Mouse (Mus musculus) erythroblast, embryonic 14.5 days (primary cell): Measurements from ENCODE around the gene Il4. TPM values are rescaled to one million over a fixed set of nuclear protein-coding genes. Genes with fewer than 3 reads are reported as not detected.

ENCODE experiments used
- H3K27me3 ChIP-seq: 2 replicates; pipeline ENCODE4 v1.6.1; 2012; ENCODE audit warnings: inconsistent platforms; ENCODE audit not compliant: control insufficient read depth
- H3K36me3 ChIP-seq: 2 replicates; pipeline ENCODE4 v1.6.1; 2012; ENCODE audit warnings: mild to moderate bottlenecking, inconsistent platforms; ENCODE audit not compliant: control insufficient read depth
- H3K4me1 ChIP-seq: 2 replicates; pipeline ENCODE4 v1.6.1; 2012; ENCODE audit warnings: inconsistent platforms; ENCODE audit not compliant: control insufficient read depth
- H3K4me3 ChIP-seq: replicated peaks from 2 replicates; pipeline ENCODE3; 2012; ENCODE audit warnings: moderate library complexity, mild to moderate bottlenecking, inconsistent platforms
- H3K9me3 ChIP-seq: 2 replicates; pipeline ENCODE4 v1.6.1; 2012; ENCODE audit warnings: low read length, inconsistent platforms, mixed read lengths; ENCODE audit not compliant: control insufficient read depth
- GATA1 ChIP-seq: IDR thresholded peaks from 2 replicates; pipeline ENCODE4 v1.6.1; 2012; ENCODE audit warnings: low read length, inconsistent platforms, mixed read lengths
- TAL1 ChIP-seq: IDR thresholded peaks from 3 replicates; pipeline ENCODE4 v1.6.1; 2012; ENCODE audit warnings: low read length, inconsistent platforms, mixed read lengths
- polyA plus RNA-seq: library from polyadenylated mRNA; stranded (reverse); fragments of >175 nt; gene quantifications from 2 replicates; pipeline ENCODE4 v1.2.3, GENCODE M21; 2012

Gene Il4
- polyA plus RNA-seq, 1 experiment = not detected

DNA sequence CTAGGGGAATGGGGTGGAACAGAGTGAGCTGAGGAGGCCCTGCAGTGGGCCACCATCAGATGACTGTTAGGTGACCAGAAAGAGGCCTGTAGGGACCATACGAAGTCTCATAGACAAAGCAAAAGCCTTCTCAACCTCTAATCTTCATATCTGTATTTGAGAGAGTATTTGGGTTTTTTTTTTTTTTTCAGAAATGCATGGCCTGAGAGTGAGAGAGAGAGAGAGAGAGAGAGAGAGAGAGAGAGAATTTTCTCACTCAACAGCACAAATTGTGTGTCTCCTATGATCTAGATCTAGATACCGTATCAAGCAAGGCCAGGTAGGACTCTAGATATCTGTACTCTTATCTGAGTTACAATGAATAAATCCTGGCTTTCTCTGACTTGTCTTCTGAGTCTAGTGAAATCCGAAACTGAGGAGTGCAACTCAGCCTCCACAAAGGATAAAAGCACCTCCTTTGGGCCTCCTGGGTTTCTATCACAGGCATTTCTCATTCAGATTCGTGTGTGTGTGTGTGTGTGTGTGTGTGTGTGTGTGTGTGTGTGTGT lies 833 bp downstream of the Il4 start:
- Histone ChIP-seq H3K4me1 (peaks cover 86% of the 10 kb centered on the region), H3K36me3 (no peaks in the 10 kb centered on the region), H3K9me3 (no peaks in the 10 kb centered on the region), H3K27me3 (no peaks in the 10 kb centered on the region), H3K4me3 (no peak overlapping the region)
- TF ChIP-seq TAL1 (no peak), GATA1 (no peak)

DNA sequence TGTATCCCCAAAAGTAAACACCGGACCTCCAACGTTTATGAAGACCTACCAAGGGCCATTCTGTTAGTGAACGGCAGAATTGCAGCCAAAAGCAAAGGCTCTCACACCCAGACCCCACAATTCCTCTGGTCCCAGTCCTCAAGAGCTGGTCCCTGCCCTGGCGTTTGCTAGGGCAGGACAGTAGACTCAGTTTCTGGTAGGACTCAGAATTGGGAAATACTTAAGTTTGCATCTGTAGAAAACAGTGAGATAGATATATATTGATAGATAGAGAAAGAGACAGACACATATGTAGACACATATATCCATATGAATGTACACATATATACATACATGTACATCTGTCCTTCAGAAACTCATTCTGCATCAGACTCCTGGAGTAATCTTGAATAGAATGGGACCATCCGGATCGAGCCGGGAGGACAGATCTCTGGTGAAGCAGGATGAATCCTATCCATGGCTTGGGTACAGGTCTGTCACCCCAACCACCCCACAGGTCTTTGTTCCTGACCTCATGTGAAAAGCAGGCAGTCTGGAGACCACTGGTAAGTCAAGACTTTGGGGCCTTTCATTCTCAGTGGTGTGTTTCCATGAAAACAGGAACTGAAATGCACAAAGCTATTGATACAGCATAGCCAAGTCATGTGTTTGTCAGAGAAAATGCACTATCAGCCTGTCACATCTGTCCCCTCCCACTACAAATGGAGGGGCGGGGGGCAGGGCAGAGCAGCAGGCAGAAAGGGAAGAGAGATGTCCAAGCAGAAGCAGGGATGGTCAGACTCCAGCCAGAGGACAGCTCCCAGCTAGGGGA lies 1.5 kb downstream of the Il4 start:
- TF ChIP-seq TAL1 = no peak
- TF ChIP-seq GATA1 = no peak
- Histone ChIP-seq H3K9me3 (no peaks in the 10 kb centered on the region), H3K27me3 (no peaks in the 10 kb centered on the region), H3K36me3 (no peaks in the 10 kb centered on the region), H3K4me1 (peaks cover 81% of the 10 kb centered on the region), H3K4me3 (no peak overlapping the region)

DNA sequence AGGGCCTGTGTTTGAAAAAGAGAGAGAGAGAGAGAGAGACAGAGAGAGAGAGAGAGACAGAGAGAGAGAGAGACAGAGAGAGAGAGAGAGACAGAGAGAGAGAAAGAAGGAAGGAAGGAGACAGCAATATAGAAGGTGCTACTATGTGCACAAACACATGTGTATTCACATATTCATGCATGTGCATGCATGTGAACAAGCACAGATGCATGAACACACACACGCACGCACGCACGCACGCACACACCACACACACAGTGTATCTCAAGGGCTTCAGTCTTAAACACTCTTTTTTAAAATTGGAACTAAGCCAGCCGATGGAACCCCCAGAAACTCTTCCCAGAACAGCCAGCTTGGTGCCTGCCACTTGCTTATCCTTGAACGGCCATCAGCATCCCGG lies 2.9 kb downstream of the Il4 start:
- Histone ChIP-seq H3K36me3 (no peaks in the 10 kb centered on the region), H3K4me1 (peaks cover 67% of the 10 kb centered on the region), H3K9me3 (peaks cover 3% of the 10 kb centered on the region; the same call in 1 of the 2 replicates), H3K27me3 (no peaks in the 10 kb centered on the region), H3K4me3 (no peak overlapping the region)
- TF ChIP-seq TAL1 = no peak
- no peak for TF ChIP-seq GATA1

DNA sequence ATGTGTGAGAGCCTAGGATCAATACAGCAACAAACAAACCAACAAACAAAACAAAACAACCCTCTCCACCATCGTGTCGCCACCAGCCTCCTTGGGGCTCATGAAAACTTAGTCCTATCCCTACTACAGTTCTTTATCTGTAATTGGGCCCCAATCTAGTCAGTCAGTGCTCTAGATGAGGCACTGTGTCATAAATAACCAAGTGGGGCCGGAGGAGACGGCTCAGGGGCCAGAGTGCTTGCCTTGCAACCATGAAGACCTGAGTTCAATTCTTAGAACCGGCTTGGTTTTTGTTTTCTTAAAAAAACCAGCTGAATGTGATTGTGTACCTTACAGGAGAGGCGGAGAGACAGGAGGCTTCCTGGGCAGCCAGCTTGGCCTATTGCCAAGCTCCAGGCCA lies 3.3 kb downstream of the Il4 start:
- no peak overlapping the region for H3K4me3 ChIP-seq
- H3K36me3 ChIP-seq = no peaks in the 10 kb centered on the region
- H3K4me1 ChIP-seq = peaks cover 64% of the 10 kb centered on the region
- H3K9me3 ChIP-seq = peaks cover 3% of the 10 kb centered on the region; the same call in 1 of the 2 replicates
- TF ChIP-seq GATA1 (no peak), TAL1 (no peak)
- H3K27me3 ChIP-seq = no peaks in the 10 kb centered on the region

GRCm38 (mm10) chr11:53609672-53610071 lies 8.8 kb downstream of the Il4 start:
- H3K4me3 ChIP-seq = no peak overlapping the region
- no peak for TF ChIP-seq GATA1
- no peaks in the 10 kb centered on the region for H3K36me3 ChIP-seq
- peaks cover 3% of the 10 kb centered on the region; the same call in 1 of the 2 replicates for H3K9me3 ChIP-seq
- H3K4me1 ChIP-seq = peaks cover 47% of the 10 kb centered on the region
- no peaks in the 10 kb centered on the region for H3K27me3 ChIP-seq

DNA sequence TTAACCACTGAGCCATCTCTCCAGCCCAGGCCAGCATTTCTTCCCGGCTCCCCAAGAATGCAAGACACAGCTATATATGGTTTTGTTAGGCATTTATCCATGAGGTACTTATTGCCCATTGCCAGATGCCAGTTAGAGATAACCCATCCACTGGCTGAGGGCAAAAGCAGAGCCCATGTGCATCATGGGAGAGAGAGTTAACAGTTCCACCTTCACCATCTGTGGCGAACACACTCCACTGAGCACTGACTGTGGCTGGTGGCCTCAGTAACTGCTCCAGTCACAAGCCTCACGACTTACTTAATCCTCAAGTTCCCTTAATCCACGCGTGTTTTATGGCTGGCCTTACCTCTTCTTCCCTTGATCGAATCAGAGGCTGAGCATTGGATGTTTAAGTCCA lies 9.2 kb downstream of the Il4 start:
- H3K27me3 ChIP-seq = no peaks in the 10 kb centered on the region
- H3K36me3 ChIP-seq = no peaks in the 10 kb centered on the region
- peaks cover 42% of the 10 kb centered on the region for H3K4me1 ChIP-seq
- H3K4me3 ChIP-seq = no peak overlapping the region
- TF ChIP-seq TAL1 = no peak
- H3K9me3 ChIP-seq = peaks cover 3% of the 10 kb centered on the region; the same call in 1 of the 2 replicates

DNA sequence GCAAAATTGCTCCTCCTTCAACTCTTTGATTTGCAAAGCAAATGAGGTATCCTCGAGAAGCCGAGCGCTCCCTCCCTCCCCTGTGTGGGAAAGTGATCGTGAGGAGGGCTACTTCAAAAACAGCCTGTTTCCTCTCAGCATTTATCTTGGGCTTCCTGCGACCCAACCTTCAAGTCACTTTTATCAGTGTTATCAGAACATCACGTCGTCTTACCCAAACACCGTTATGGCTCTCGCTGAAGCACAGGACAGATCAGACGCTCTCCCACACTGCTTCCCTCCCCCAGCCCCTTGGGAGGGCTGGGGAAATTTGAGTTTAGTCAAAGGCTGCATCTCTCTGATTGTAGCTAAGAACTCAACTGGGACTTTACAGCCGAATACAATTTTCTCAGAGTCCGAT lies 12.9 kb downstream of the Il4 start:
- Histone ChIP-seq H3K4me3 (no peak overlapping the region), H3K27me3 (no peaks in the 10 kb centered on the region), H3K4me1 (peaks cover 32% of the 10 kb centered on the region), H3K36me3 (peaks cover 2% of the 10 kb centered on the region), H3K9me3 (no peaks in the 10 kb centered on the region)
- no peak for TF ChIP-seq GATA1
- no peak for TF ChIP-seq TAL1

GRCm38 (mm10) chr11:53604983-53605382 lies 13.5 kb downstream of the Il4 start:
- Histone ChIP-seq H3K4me1 (peaks cover 32% of the 10 kb centered on the region), H3K4me3 (no peak overlapping the region), H3K36me3 (peaks cover 2% of the 10 kb centered on the region), H3K9me3 (no peaks in the 10 kb centered on the region), H3K27me3 (no peaks in the 10 kb centered on the region)
- TF ChIP-seq GATA1 (no peak), TAL1 (no peak)

DNA sequence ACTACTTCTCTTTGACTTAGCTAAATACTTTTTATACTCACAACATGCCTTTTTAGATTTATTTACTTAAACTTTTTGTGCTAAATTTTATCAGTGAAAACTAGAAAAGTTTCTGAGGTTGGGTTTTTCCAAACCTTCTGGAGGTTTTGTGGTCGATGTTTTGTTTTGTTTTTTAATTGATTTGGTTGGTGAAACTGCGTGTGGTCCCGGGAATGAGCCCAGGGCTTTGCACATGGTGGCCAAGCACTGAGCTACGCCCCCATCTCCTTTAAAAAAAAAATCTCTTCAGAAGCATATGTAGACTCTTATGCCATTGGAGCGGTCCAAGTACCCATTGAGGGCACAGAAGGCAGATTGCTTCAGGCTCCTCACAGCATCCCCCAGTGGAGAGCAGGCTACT lies 27.4 kb downstream of the Il4 start:
- H3K27me3 ChIP-seq = no peaks in the 10 kb centered on the region
- H3K4me3 ChIP-seq = no peak overlapping the region
- peaks cover 6% of the 10 kb centered on the region for H3K4me1 ChIP-seq
- no peaks in the 10 kb centered on the region; the same call in 1 of the 2 replicates for H3K36me3 ChIP-seq
- TF ChIP-seq TAL1 = no peak
- no peak for TF ChIP-seq GATA1
- no peaks in the 10 kb centered on the region for H3K9me3 ChIP-seq

DNA sequence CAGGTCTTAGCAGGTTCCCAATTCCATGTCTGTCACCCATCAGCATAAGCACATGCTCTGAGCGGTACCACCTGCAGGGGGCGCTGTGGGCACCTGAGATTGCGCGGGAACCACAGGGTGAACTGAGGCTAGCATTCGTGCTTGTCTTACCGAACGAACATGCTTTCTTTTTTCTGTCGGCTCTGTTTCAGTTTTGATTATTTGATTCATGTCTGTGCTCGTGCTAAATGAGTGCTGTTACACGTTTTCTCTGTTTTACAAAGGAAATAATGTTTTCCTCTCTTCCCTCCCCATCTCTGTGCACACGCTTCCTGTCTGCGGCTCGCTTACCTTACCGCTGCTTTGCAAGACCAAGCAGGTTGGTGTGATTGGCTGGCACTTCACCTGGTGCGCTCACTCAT lies 28.1 kb downstream of the Il4 start:
- peaks cover 10% of the 10 kb centered on the region for H3K4me1 ChIP-seq
- peak overlapping the region; percentile 58 for H3K4me3 ChIP-seq
- TF ChIP-seq GATA1 (no peak), TAL1 (no peak)
- H3K27me3 ChIP-seq = no peaks in the 10 kb centered on the region
- H3K36me3 ChIP-seq = no peaks in the 10 kb centered on the region; the same call in 1 of the 2 replicates
- H3K9me3 ChIP-seq = no peaks in the 10 kb centered on the region
